Mouse (Mus musculus) embryonic facial prominence, embryonic 13.5 days (tissue): ENCODE data around the gene Ntn5. TPM values are rescaled to one million over a fixed set of nuclear protein-coding genes. Genes with fewer than 3 reads are reported as not detected.

ENCODE experiments used
- ATAC-seq: fragments of 200-750 bp; cut with Nextera tagmentation; 2 replicates; pipeline ENCODE4 v1.8.0; 2017; ENCODE audit warnings: low read depth; ENCODE audit not compliant: insufficient number of reproducible peaks, insufficient read depth, low FRiP score, low TSS enrichment
- H3K27ac ChIP-seq: fragments of 300-500 bp; sonication (generic); 2 replicates; pipeline ENCODE4 v1.5.1; 2015; ENCODE audit warnings: moderate library complexity, mild to moderate bottlenecking, inconsistent platforms
- H3K27me3 ChIP-seq: fragments of 300-500 bp; sonication (generic); 2 replicates; pipeline ENCODE4 v1.6.1; 2015; ENCODE audit warnings: mild to moderate bottlenecking, inconsistent platforms
- H3K36me3 ChIP-seq: fragments of 300-500 bp; sonication (generic); 2 replicates; pipeline ENCODE4 v1.6.1; 2015; ENCODE audit warnings: mild to moderate bottlenecking, inconsistent platforms
- H3K4me1 ChIP-seq: fragments of 300-500 bp; sonication (generic); 2 replicates; pipeline ENCODE4 v1.6.1; 2015; ENCODE audit warnings: inconsistent platforms
- H3K4me2 ChIP-seq: fragments of 300-500 bp; sonication (generic); 2 replicates; pipeline ENCODE4 v1.6.1; 2015; ENCODE audit warnings: moderate library complexity, mild to moderate bottlenecking, inconsistent platforms
- H3K4me3 ChIP-seq: fragments of 300-500 bp; sonication (generic); 2 replicates; pipeline ENCODE4 v1.5.1; 2015; ENCODE audit warnings: mild to moderate bottlenecking, inconsistent platforms
- H3K9ac ChIP-seq: fragments of 300-500 bp; sonication (generic); 2 replicates; pipeline ENCODE4 v1.6.1; 2015; ENCODE audit warnings: mild to moderate bottlenecking, inconsistent platforms
- H3K9me3 ChIP-seq: fragments of 300-500 bp; sonication (generic); 2 replicates; pipeline ENCODE4 v1.6.1; 2016; ENCODE audit warnings: inconsistent platforms
- WGBS: fragments of 180-500 bp; shearing (Covaris S2); methylation state at CpG from one replicate; pipeline ENCODE4 v1.1.7; 2015; ENCODE audit warnings: mixed read lengths; 5-methylcytosine and 5-hydroxymethylcytosine counted together
- polyA plus RNA-seq: library from polyadenylated mRNA; unstranded; fragments of >200 nt; fragmentation: Nextera tagmentation; extraction: Ambion mirVana; gene quantifications from 2 replicates; pipeline ENCODE4 v1.2.1, GENCODE M21; 2015

Ntn5 gene
- 5.4 and 5.7 TPM in 2 replicates for polyA plus RNA-seq

- H3K4me1 ChIP-seq: peaks cover 48% of the 10 kb centered on the region
- H3K9me3 ChIP-seq: no peaks in the 10 kb centered on the region
- peak within 1 kb of the TSS; percentile 87 for H3K27ac ChIP-seq
- no peaks in the 10 kb centered on the region for H3K36me3 ChIP-seq
- peak within 1 kb of the TSS; percentile 7; the same call in 1 of the 2 replicates for H3K4me3 ChIP-seq
- H3K9ac ChIP-seq: peak within 1 kb of the TSS; percentile 57; the same call in 1 of the 2 replicates
- H3K27me3 ChIP-seq: no peaks in the 10 kb centered on the region
- ATAC-seq: no peak
- peak within 1 kb of the TSS; percentile 50 for H3K4me2 ChIP-seq
- 69% methylated on average over 7 of the region's 7 CpGs for WGBS
Observed at GRCm38 (mm10) chr7:45683396-45684050, at the start of gene Ntn5. Ntn5 (plus strand) TSS chr7:45684022.

GRCm38 (mm10) chr7:45634946-45635681 lies 48.7 kb upstream of the Ntn5 start:
- Histone ChIP-seq H3K4me2 (no peak overlapping the region), H3K27me3 (peaks cover 30% of the 10 kb centered on the region), H3K36me3 (peaks cover 11% of the 10 kb centered on the region), H3K9ac (no peak overlapping the region), H3K4me3 (no peak overlapping the region), H3K9me3 (0 out of 2 replicates have a peak, but pooled peaks cover 6% of the 10 kb centered on the region), H3K4me1 (peaks cover 15% of the 10 kb centered on the region), H3K27ac (0 out of 2 replicates have a peak overlapping the region, but pooled peaks have one; percentile 13)
- ATAC-seq: no peak
- 79% methylated on average over 11 of the region's 11 CpGs for WGBS

GRCm38 (mm10) chr7:45635711-45636688 lies 47.8 kb upstream of the Ntn5 start:
- 77% methylated on average over 15 of the region's 15 CpGs for WGBS
- peaks cover 24% of the 10 kb centered on the region for H3K27me3 ChIP-seq
- H3K9me3 ChIP-seq: 0 out of 2 replicates have a peak, but pooled peaks cover 6% of the 10 kb centered on the region
- no peak overlapping the region for H3K4me3 ChIP-seq
- H3K4me1 ChIP-seq: peaks cover 21% of the 10 kb centered on the region
- no peak overlapping the region for H3K4me2 ChIP-seq
- H3K36me3 ChIP-seq: peaks cover 11% of the 10 kb centered on the region
- ATAC-seq: no peak
- no peak overlapping the region for H3K9ac ChIP-seq
- H3K27ac ChIP-seq: 0 out of 2 replicates have a peak overlapping the region, but pooled peaks have one; percentile 13

GRCm38 (mm10) chr7:45637710-45638109 lies 46.1 kb upstream of the Ntn5 start:
- Histone ChIP-seq H3K4me2 (peak overlapping the region; percentile 60), H3K27me3 (peaks cover 9% of the 10 kb centered on the region), H3K4me3 (no peak overlapping the region), H3K9me3 (0 out of 2 replicates have a peak, but pooled peaks cover 6% of the 10 kb centered on the region), H3K36me3 (peaks cover 11% of the 10 kb centered on the region), H3K4me1 (peaks cover 32% of the 10 kb centered on the region), H3K27ac (no peak overlapping the region), H3K9ac (peak overlapping the region; percentile 64; the same call in 1 of the 2 replicates)
- 94% methylated on average over 6 of the region's 6 CpGs for WGBS
- no peak for ATAC-seq

- Histone ChIP-seq H3K27ac (no peak overlapping the region; the same call in 1 of the 2 replicates), H3K9me3 (0 out of 2 replicates have a peak, but pooled peaks cover 6% of the 10 kb centered on the region), H3K36me3 (peaks cover 11% of the 10 kb centered on the region), H3K4me2 (peak overlapping the region; percentile 60), H3K9ac (peak overlapping the region; percentile 64), H3K4me3 (peak overlapping the region; percentile 36), H3K4me1 (peaks cover 37% of the 10 kb centered on the region), H3K27me3 (no peaks in the 10 kb centered on the region)
- peak; percentile 83 for ATAC-seq
- WGBS: 18% methylated on average over 29 of the region's 29 CpGs
Observed at GRCm38 (mm10) chr7:45638623-45639401, 45.0 kb upstream of the Ntn5 start.

GRCm38 (mm10) chr7:45639561-45640027 lies 44.2 kb upstream of the Ntn5 start, which contains the start of gene Mamstr:
Mamstr (plus strand) TSS chr7:45639977.
- Histone ChIP-seq H3K9me3 (0 out of 2 replicates have a peak, but pooled peaks cover 6% of the 10 kb centered on the region), H3K4me2 (peak within 1 kb of the TSS; percentile 60), H3K36me3 (peaks cover 11% of the 10 kb centered on the region), H3K4me1 (peaks cover 44% of the 10 kb centered on the region), H3K27ac (peak within 1 kb of the TSS; percentile 95; the same call in 1 of the 2 replicates), H3K27me3 (no peaks in the 10 kb centered on the region), H3K4me3 (no peak within 1 kb of the TSS), H3K9ac (peak within 1 kb of the TSS; percentile 11; the same call in 1 of the 2 replicates)
- WGBS: 17% methylated on average over 19 of the region's 19 CpGs
- ATAC-seq: no peak

- no peak for ATAC-seq
- H3K4me2 ChIP-seq: no peak overlapping the region
- no peak overlapping the region for H3K4me3 ChIP-seq
- H3K9me3 ChIP-seq: 0 out of 2 replicates have a peak, but pooled peaks cover 6% of the 10 kb centered on the region
- peaks cover 11% of the 10 kb centered on the region for H3K36me3 ChIP-seq
- peak overlapping the region; percentile 11; the same call in 1 of the 2 replicates for H3K9ac ChIP-seq
- 68% methylated on average over 19 of the region's 19 CpGs for WGBS
- peak overlapping the region; percentile 95; the same call in 1 of the 2 replicates for H3K27ac ChIP-seq
- peaks cover 49% of the 10 kb centered on the region for H3K4me1 ChIP-seq
- H3K27me3 ChIP-seq: no peaks in the 10 kb centered on the region
Observed at GRCm38 (mm10) chr7:45640191-45640957, 43.4 kb upstream of the Ntn5 start.

- peaks cover 49% of the 10 kb centered on the region for H3K4me1 ChIP-seq
- no peaks in the 10 kb centered on the region for H3K9me3 ChIP-seq
- peak overlapping the region; percentile 95 for H3K27ac ChIP-seq
- ATAC-seq: no peak
- peaks cover 4% of the 10 kb centered on the region for H3K36me3 ChIP-seq
- 60% methylated on average over 17 of the region's 17 CpGs for WGBS
- H3K27me3 ChIP-seq: no peaks in the 10 kb centered on the region
- peak overlapping the region; percentile 83 for H3K9ac ChIP-seq
- peak overlapping the region; percentile 81 for H3K4me2 ChIP-seq
- H3K4me3 ChIP-seq: peak overlapping the region; percentile 54
Observed at GRCm38 (mm10) chr7:45641391-45642040, 42.3 kb upstream of the Ntn5 start.

- H3K4me3 ChIP-seq: peak overlapping the region; percentile 54
- WGBS: 86% methylated on average over 5 of the region's 5 CpGs
- H3K27me3 ChIP-seq: no peaks in the 10 kb centered on the region
- H3K36me3 ChIP-seq: no peaks in the 10 kb centered on the region; the same call in 1 of the 2 replicates
- no peak for ATAC-seq
- H3K4me1 ChIP-seq: peaks cover 49% of the 10 kb centered on the region
- peak overlapping the region; percentile 83 for H3K9ac ChIP-seq
- no peaks in the 10 kb centered on the region for H3K9me3 ChIP-seq
- peak overlapping the region; percentile 95 for H3K27ac ChIP-seq
- peak overlapping the region; percentile 81 for H3K4me2 ChIP-seq
Observed at GRCm38 (mm10) chr7:45642083-45642482, 41.7 kb upstream of the Ntn5 start.
